Mouse (Mus musculus): ENCODE results near the gene Nlrp9b.
"Not testable (repeated sequence)": the region's sequence is repeated elsewhere in the genome, so short reads cannot be mapped to it uniquely, and the experiment has no call there.

- TF ChIP-seq CTCF (IDR thresholded peaks at IDR 0.05; ENCODE audit: low read depth, low read length); POLR2A (IDR thresholded peaks at IDR 0.05; ENCODE audit: borderline replicate concordance, low read depth, low read length): not testable (repeated sequence)
Observed at GRCm38 (mm10) chr7:20078118-20078517, 86.9 kb downstream of the Nlrp9b start.

All from bone marrow macrophage, adult 2 months (primary cell).